ENCODE assay signal across 8 mouse cellular contexts in genomic region chr19:46573990-46574389, GRCm38 (mm10). TPM values are rescaled to one million over a fixed set of nuclear protein-coding genes. Genes with fewer than 3 reads are reported as not detected.
DNase-seq lines count a peak whose midpoint lies in the region; ATAC-seq and TF ChIP-seq lines count a peak whose summit lies in the region.

No protein-coding gene starts in this region.

- peak overlapping the region; percentile 69 for H3K9ac ChIP-seq in hindbrain, embryonic 12.5 days
- H3K9ac ChIP-seq in midbrain, embryonic 11.5 days (ENCODE audit: low read length): peak overlapping the region; percentile 71

- H3K27me3 ChIP-seq in heart, embryonic 10.5 days (ENCODE audit: insufficient read depth, poor library complexity, severe bottlenecking): no peaks in the 10 kb centered on the region
- H3K27me3 ChIP-seq in G1E (ENCODE audit: insufficient read depth, low read length): no peaks in the 10 kb centered on the region
- H3K27me3 ChIP-seq in hindbrain, embryonic 12.5 days: no peaks in the 10 kb centered on the region
- H3K27me3 ChIP-seq in midbrain, embryonic 11.5 days (ENCODE audit: control insufficient read depth, insufficient read depth, low read length): no peaks in the 10 kb centered on the region

- TF ChIP-seq CTCF in G1E (IDR thresholded peaks at IDR 0.05; ENCODE audit: low read depth, low read length): no peak

- no peak for DNase-seq in heart, embryonic 10.5 days (ENCODE audit: low spot score)
- no peak for DNase-seq in heart, postnatal 25 days (ENCODE audit: low spot score)
- DNase-seq in G1E (ENCODE audit: low spot score): no peak
- no peak for DNase-seq in midbrain, embryonic 11.5 days (ENCODE audit: low spot score, missing footprints)
- DNase-seq in Muller cell, postnatal 12 days (ENCODE audit: inconsistent ontology term): no peak
- DNase-seq in adrenal gland, postnatal 25 days: no peak
- DNase-seq in adrenal gland, adult 2 months: no peak

- H3K9me3 ChIP-seq in heart, embryonic 10.5 days: no peaks in the 10 kb centered on the region
- H3K9me3 ChIP-seq in G1E (replicated peaks): no peaks in the 10 kb centered on the region
- H3K9me3 ChIP-seq in hindbrain, embryonic 12.5 days (replicated peaks): no peaks in the 10 kb centered on the region
- H3K9me3 ChIP-seq in midbrain, embryonic 11.5 days (ENCODE audit: control insufficient read depth, low read length): no peaks in the 10 kb centered on the region

- WGBS in heart, embryonic 10.5 days: 45% methylated on average over 6 of the region's 6 CpGs
- 60% methylated on average over 6 of the region's 6 CpGs for WGBS in hindbrain, embryonic 12.5 days
- 52% methylated on average over 6 of the region's 6 CpGs for WGBS in midbrain, embryonic 11.5 days

- no peak for ATAC-seq in G1E (ENCODE audit: extremely low read depth, insufficient number of reproducible peaks, low FRiP score, poor library complexity, severe bottlenecking)
- ATAC-seq in hindbrain, embryonic 12.5 days (ENCODE audit: low FRiP score): no peak
- no peak for ATAC-seq in midbrain, embryonic 11.5 days (ENCODE audit: low FRiP score)

- peaks cover 51% of the 10 kb centered on the region for H3K4me1 ChIP-seq in heart, embryonic 10.5 days
- H3K4me1 ChIP-seq in G1E (ENCODE audit: insufficient read depth, low read depth, low read length): peaks cover 32% of the 10 kb centered on the region
- peaks cover 15% of the 10 kb centered on the region for H3K4me1 ChIP-seq in hindbrain, embryonic 12.5 days
- peaks cover 9% of the 10 kb centered on the region; the same call in 1 of the 2 replicates for H3K4me1 ChIP-seq in midbrain, embryonic 11.5 days (ENCODE audit: control insufficient read depth, insufficient read depth, low read length)

- peak overlapping the region; percentile 90 for H3K27ac ChIP-seq in heart, embryonic 10.5 days
- no peak overlapping the region for H3K27ac ChIP-seq in hindbrain, embryonic 12.5 days
- H3K27ac ChIP-seq in midbrain, embryonic 11.5 days (ENCODE audit: low read depth, low read length): no peak overlapping the region

- no peaks in the 10 kb centered on the region for H3K36me3 ChIP-seq in heart, embryonic 10.5 days
- no peaks in the 10 kb centered on the region for H3K36me3 ChIP-seq in G1E (replicated peaks)
- no peaks in the 10 kb centered on the region for H3K36me3 ChIP-seq in hindbrain, embryonic 12.5 days
- H3K36me3 ChIP-seq in midbrain, embryonic 11.5 days (ENCODE audit: control insufficient read depth, insufficient read depth, low read length): no peaks in the 10 kb centered on the region

- H3K4me2 ChIP-seq in hindbrain, embryonic 12.5 days (replicated peaks): peak overlapping the region; percentile 69
- peak overlapping the region; percentile 65 for H3K4me2 ChIP-seq in midbrain, embryonic 11.5 days

- peak overlapping the region; percentile 91 for H3K4me3 ChIP-seq in heart, embryonic 10.5 days
- H3K4me3 ChIP-seq in G1E (ENCODE audit: low read depth, low read length): peak overlapping the region; percentile 79; the same call in 1 of the 2 replicates
- peak overlapping the region; percentile 78 for H3K4me3 ChIP-seq in hindbrain, embryonic 12.5 days
- peak overlapping the region; percentile 73 for H3K4me3 ChIP-seq in midbrain, embryonic 11.5 days (ENCODE audit: low read depth, low read length)

- intact Hi-C loops in heart, postnatal 25 days (cut with DNase I): no loop called here

RNA-seq across cellular contexts. Expression of gene Sfxn2, which starts 0.8 kb away (rescaled TPM):
- polyA plus RNA-seq in heart, embryonic 10.5 days (2016; fragmentation: Nextera tagmentation; extraction: Ambion mirVana): 14.2 and 14.5 TPM in 2 replicates
- 1 to 10 TPM; 3.1 to 4.2 TPM for total RNA-seq in heart, postnatal 25 days (2021)
- 0.83 and 5.9 TPM in 2 replicates for total RNA-seq in G1E (2014; fragmentation: Nextera tagmentation)
- total RNA-seq in G1E (2017): 2.3 and 2.8 TPM in 2 replicates
- polyA plus RNA-seq in G1E (2012): 0.74 and 1.6 TPM in 2 replicates
- polyA plus RNA-seq in hindbrain, embryonic 12.5 days (2016; fragmentation: Nextera tagmentation; extraction: Ambion mirVana): 14.6 and 15.0 TPM in 2 replicates
- polyA plus RNA-seq in midbrain, embryonic 11.5 days (2014; fragmentation: Nextera tagmentation; extraction: Ambion mirVana): 12.1 and 12.7 TPM in 2 replicates
- total RNA-seq in adrenal gland, postnatal 25 days (2021): 8.0 and 12.7 TPM in 2 replicates
- total RNA-seq in adrenal gland, adult 2 months (2021): 10 to 100 TPM in 1 of 2 experiments, 1 to 10 TPM in 1; 7.7 to 12.7 TPM
- polyA plus RNA-seq in adrenal gland, adult 2 months (2012; rRNA removed): 3.7 and 4.6 TPM in 2 replicates

RNA-seq across cellular contexts. Expression of gene Arl3, which starts 1.0 kb away (rescaled TPM):
- 112 and 134 TPM in 2 replicates for polyA plus RNA-seq in heart, embryonic 10.5 days (2016; fragmentation: Nextera tagmentation; extraction: Ambion mirVana)
- 10 to 100 TPM; 33.2 to 37.0 TPM for total RNA-seq in heart, postnatal 25 days (2021)
- 5.2 and 12.0 TPM in 2 replicates for total RNA-seq in G1E (2014; fragmentation: Nextera tagmentation)
- total RNA-seq in G1E (2017): 16.4 and 18.9 TPM in 2 replicates
- 6.6 and 7.9 TPM in 2 replicates for polyA plus RNA-seq in G1E (2012)
- polyA plus RNA-seq in hindbrain, embryonic 12.5 days (2016; fragmentation: Nextera tagmentation; extraction: Ambion mirVana): 190 and 196 TPM in 2 replicates
- polyA plus RNA-seq in midbrain, embryonic 11.5 days (2014; fragmentation: Nextera tagmentation; extraction: Ambion mirVana): 155 and 160 TPM in 2 replicates
- total RNA-seq in adrenal gland, postnatal 25 days (2021): 50.3 and 61.0 TPM in 2 replicates
- total RNA-seq in adrenal gland, adult 2 months (2021): 10 to 100 TPM; 51.6 to 75.1 TPM
- 11.7 and 12.2 TPM in 2 replicates for polyA plus RNA-seq in adrenal gland, adult 2 months (2012; rRNA removed)

RNA-seq across cellular contexts. Expression of gene Wbp1l, which starts 24.9 kb away (rescaled TPM):
- polyA plus RNA-seq in heart, embryonic 10.5 days (2016; fragmentation: Nextera tagmentation; extraction: Ambion mirVana): 53.9 and 61.8 TPM in 2 replicates
- total RNA-seq in heart, postnatal 25 days (2021): 10 to 100 TPM; 48.5 to 54.4 TPM
- 28.9 and 41.5 TPM in 2 replicates for total RNA-seq in G1E (2014; fragmentation: Nextera tagmentation)
- total RNA-seq in G1E (2017): 31.9 TPM in 2 replicates
- polyA plus RNA-seq in G1E (2012): 52.9 and 53.3 TPM in 2 replicates
- 54.6 and 56.4 TPM in 2 replicates for polyA plus RNA-seq in hindbrain, embryonic 12.5 days (2016; fragmentation: Nextera tagmentation; extraction: Ambion mirVana)
- polyA plus RNA-seq in midbrain, embryonic 11.5 days (2014; fragmentation: Nextera tagmentation; extraction: Ambion mirVana): 29.0 and 30.3 TPM in 2 replicates
- 154 and 189 TPM in 2 replicates for total RNA-seq in adrenal gland, postnatal 25 days (2021)
- 100 to 1,000 TPM; 136 to 156 TPM for total RNA-seq in adrenal gland, adult 2 months (2021)
- 128 and 159 TPM in 2 replicates for polyA plus RNA-seq in adrenal gland, adult 2 months (2012; rRNA removed)
